Mouse (Mus musculus) MEL (cell line): Measurements from ENCODE around the gene Ubr7. TPM values are rescaled to one million over a fixed set of nuclear protein-coding genes. Genes with fewer than 3 reads are reported as not detected.

Experiments
- DNase-seq: peaks from one replicate; pipeline ENCODE4 v3.0.0; 2011; ENCODE audit warnings: low read depth, low spot score
- H3K27ac ChIP-seq: 2 replicates; pipeline ENCODE4 v1.5.1; 2012; ENCODE audit warnings: low read depth, mild to moderate bottlenecking, control low read depth, low read length, moderate library complexity; ENCODE audit not compliant: control insufficient read depth
- H3K27me3 ChIP-seq, 2 experiments: fragments of 150-350 bp in 1 of 2; sonication (generic) in 1 of 2; 2 replicates each; pipeline ENCODE4 v1.6.1; 2012; ENCODE audit warnings: low read length in 2 of 2, mild to moderate bottlenecking in 2 of 2, improper control_type of control experiment in 1 of 2, moderate library complexity in 1 of 2; ENCODE audit not compliant: insufficient read depth in 2 of 2, control insufficient read depth in 1 of 2
- H3K36me3 ChIP-seq, 2 experiments: 2 replicates each; pipeline ENCODE4 v1.6.1; 2012 to 2014; ENCODE audit warnings: low read length in 2 of 2, improper control_type of control experiment in 1 of 2, inconsistent platforms in 1 of 2, mild to moderate bottlenecking in 1 of 2; ENCODE audit not compliant: insufficient read depth in 2 of 2, control insufficient read depth in 1 of 2
- H3K4me1 ChIP-seq, 2 experiments: fragments of 150-350 bp in 1 of 2; sonication (generic) in 1 of 2; 2 replicates each; pipeline ENCODE4 v1.6.1; 2012; ENCODE audit warnings: low read length in 2 of 2, improper control_type of control experiment in 1 of 2, mild to moderate bottlenecking in 1 of 2; ENCODE audit not compliant: insufficient read depth in 2 of 2, control insufficient read depth in 1 of 2
- H3K4me3 ChIP-seq, 2 experiments: fragments of 150-350 bp in 1 of 2; sonication (generic) in 1 of 2; 2 replicates each; pipeline ENCODE4 v1.5.1; 2012; ENCODE audit warnings: low read depth in 2 of 2, low read length in 2 of 2, mild to moderate bottlenecking in 2 of 2, moderate library complexity in 2 of 2, control low read depth in 1 of 2, improper control_type of control experiment in 1 of 2; ENCODE audit not compliant: control insufficient read depth in 1 of 2, insufficient read depth in 1 of 2
- H3K79me2 ChIP-seq: 2 replicates; pipeline ENCODE4 v1.6.1; 2012; ENCODE audit warnings: mild to moderate bottlenecking, low read length, moderate library complexity; ENCODE audit not compliant: control insufficient read depth, poor library complexity, insufficient read depth
- H3K9ac ChIP-seq: 2 replicates; pipeline ENCODE4 v1.6.1; 2012; ENCODE audit warnings: low read depth, mild to moderate bottlenecking, control low read depth, low read length, moderate library complexity; ENCODE audit not compliant: control insufficient read depth, poor library complexity, severe bottlenecking
- H3K9me3 ChIP-seq: fragments of 150-350 bp; sonication (generic); replicated peaks from 2 replicates; pipeline ENCODE4 v1.6.1; 2012; ENCODE audit warnings: mild to moderate bottlenecking, low read length, improper control_type of control experiment, moderate library complexity; ENCODE audit not compliant: insufficient read depth
- CTCF ChIP-seq, 3 experiments: IDR thresholded peaks in 2 of 3; conservative IDR thresholded peaks in 1 of 3; 2 replicates each; pipeline ENCODE4 v1.5.1; 2011 to 2012; ENCODE audit warnings: low read length in 3 of 3, low read depth in 2 of 3, mild to moderate bottlenecking in 2 of 3, improper control_type of control experiment in 1 of 3, inconsistent platforms in 1 of 3, mixed read lengths in 1 of 3, moderate library complexity in 1 of 3; ENCODE audit not compliant: control insufficient read depth in 1 of 3, insufficient read depth in 1 of 3, poor library complexity in 1 of 3, severe bottlenecking in 1 of 3
- EP300 ChIP-seq, 2 experiments: IDR thresholded peaks; 2 replicates each; pipeline ENCODE4 v1.6.1; 2011; ENCODE audit warnings: improper control_type of control experiment in 2 of 2, low read length in 2 of 2, low read depth in 1 of 2, mild to moderate bottlenecking in 1 of 2
- ETS1 ChIP-seq: IDR thresholded peaks from 2 replicates; pipeline ENCODE4 v1.6.1; 2012; ENCODE audit warnings: low read depth, mild to moderate bottlenecking, inconsistent platforms, low read length, improper control_type of control experiment, moderate library complexity
- GABPA ChIP-seq: IDR thresholded peaks from 2 replicates; pipeline ENCODE4 v1.6.1; 2012; ENCODE audit warnings: low read depth, mild to moderate bottlenecking, inconsistent platforms, low read length, improper control_type of control experiment, moderate library complexity
- JUND ChIP-seq: IDR thresholded peaks from 2 replicates; pipeline ENCODE4 v1.6.1; 2011; ENCODE audit warnings: low read depth, mild to moderate bottlenecking, improper control_type of control experiment, low read length
- KAT2A ChIP-seq: conservative IDR thresholded peaks from 2 replicates; pipeline ENCODE4 v1.6.1; 2012; ENCODE audit warnings: low read depth, low read length, improper control_type of control experiment, inconsistent platforms
- MAFK ChIP-seq: IDR thresholded peaks from 2 replicates; pipeline ENCODE4 v1.6.1; 2011; ENCODE audit warnings: low read depth, mild to moderate bottlenecking, low read length, improper control_type of control experiment, borderline replicate concordance
- MAZ ChIP-seq: IDR thresholded peaks from 2 replicates; pipeline ENCODE4 v1.6.1; 2012; ENCODE audit warnings: low read depth, mild to moderate bottlenecking, inconsistent platforms, low read length, improper control_type of control experiment
- MXI1 ChIP-seq: IDR thresholded peaks from 2 replicates; pipeline ENCODE4 v1.6.1; 2011; ENCODE audit warnings: mild to moderate bottlenecking, low read depth, low read length, improper control_type of control experiment
- MYC ChIP-seq: IDR thresholded peaks from 2 replicates; pipeline ENCODE4 v1.6.1; 2011; ENCODE audit warnings: low read depth, mild to moderate bottlenecking, low read length, improper control_type of control experiment, moderate library complexity
- NELFE ChIP-seq: IDR thresholded peaks from 2 replicates; pipeline ENCODE4 v1.6.1; 2011; ENCODE audit warnings: low read depth, low read length, improper control_type of control experiment
- POLR2A ChIP-seq, 2 experiments: IDR thresholded peaks; 2 replicates each; pipeline ENCODE4 v1.6.1; 2011 to 2012; ENCODE audit warnings: low read length in 2 of 2, mild to moderate bottlenecking in 2 of 2, control low read depth in 1 of 2, improper control_type of control experiment in 1 of 2, low read depth in 1 of 2, moderate library complexity in 1 of 2; ENCODE audit not compliant: control insufficient read depth in 1 of 2, insufficient read depth in 1 of 2, poor library complexity in 1 of 2
- RAD21 ChIP-seq: IDR thresholded peaks from 2 replicates; pipeline ENCODE4 v1.6.1; 2011; ENCODE audit warnings: mild to moderate bottlenecking, low read depth, low read length, improper control_type of control experiment
- RCOR1 ChIP-seq: IDR thresholded peaks from 2 replicates; pipeline ENCODE4 v1.6.1; 2012; ENCODE audit warnings: low read depth, mild to moderate bottlenecking, inconsistent platforms, low read length, improper control_type of control experiment
- SIN3A ChIP-seq: IDR thresholded peaks from 2 replicates; pipeline ENCODE4 v1.6.1; 2012; ENCODE audit warnings: low read length, improper control_type of control experiment, inconsistent platforms
- SMC3 ChIP-seq: IDR thresholded peaks from 2 replicates; pipeline ENCODE4 v1.6.1; 2011; ENCODE audit warnings: low read depth, low read length, improper control_type of control experiment
- TBP ChIP-seq: IDR thresholded peaks from 2 replicates; pipeline ENCODE4 v1.8.0; 2011; ENCODE audit warnings: low read depth, low read length, improper control_type of control experiment
- USF1 ChIP-seq: IDR thresholded peaks from 2 replicates; pipeline ENCODE4 v1.6.1; 2014; ENCODE audit warnings: low read depth, mild to moderate bottlenecking, inconsistent platforms, low read length, improper control_type of control experiment, moderate library complexity
- ZC3H11A ChIP-seq: IDR thresholded peaks from 2 replicates; pipeline ENCODE4 v1.6.1; 2012; ENCODE audit warnings: low read depth, mild to moderate bottlenecking, inconsistent platforms, low read length, improper control_type of control experiment
- ZKSCAN1 ChIP-seq: IDR thresholded peaks from 2 replicates; pipeline ENCODE4 v1.6.1; 2012; ENCODE audit warnings: low read depth, mild to moderate bottlenecking, inconsistent platforms, low read length, improper control_type of control experiment, moderate library complexity
- ZMIZ1 ChIP-seq: IDR thresholded peaks from 2 replicates; pipeline ENCODE4 v1.6.1; 2012; ENCODE audit warnings: low read depth, mild to moderate bottlenecking, inconsistent platforms, low read length, improper control_type of control experiment, moderate library complexity
- polyA plus RNA-seq, 2 experiments: library from polyadenylated mRNA; stranded (reverse) in 1 of 2; unstranded in 1 of 2; fragments of >175 nt in 1 of 2; fragments of >200 nt in 1 of 2; gene quantifications; 2 replicates each; pipeline versions ENCODE4 v1.2.1 to v1.2.4; 2012; ENCODE audit warnings: low replicate concordance in 2 of 2, low read depth in 1 of 2; ENCODE audit not compliant: insufficient read length in 2 of 2, insufficient read depth in 1 of 2, missing spikeins in 1 of 2
- total RNA-seq: library from RNA; depleted of rRNA; stranded (reverse); fragments of 300-350 nt; gene quantifications from 2 replicates; pipeline ENCODE4 v1.2.3, GENCODE M21; 2012

Ubr7 gene
- total and polyA plus RNA-seq, 3 experiments = 62.3 to 68.1 TPM; not detected in 1

DNA sequence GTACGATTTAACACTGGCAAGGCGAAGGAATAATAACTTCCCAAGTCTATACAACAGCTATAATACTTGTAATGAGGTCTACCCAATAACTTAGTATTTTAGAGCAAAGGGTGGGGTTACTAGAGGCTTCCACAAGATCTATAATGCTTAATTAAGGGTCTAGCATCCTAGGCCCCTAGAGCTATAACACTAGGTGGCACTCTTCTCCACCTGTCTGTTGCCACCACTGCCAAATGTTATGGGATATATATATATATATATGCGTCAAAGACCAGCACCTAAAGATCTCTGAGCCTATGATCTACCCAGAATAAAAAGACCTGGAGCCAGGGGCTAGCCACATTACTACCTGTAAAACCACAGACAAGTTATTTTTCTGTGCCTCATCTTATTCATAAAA is 17.5 kb upstream of the Ubr7 start:
- H3K79me2 ChIP-seq = peaks cover 14% of the 10 kb centered on the region
- no peak overlapping the region for H3K4me3 ChIP-seq
- TF ChIP-seq SIN3A = peak; percentile 35; the same call in 1 of the 2 replicates
- TF ChIP-seq MAFK = no peak
- no peak for TF ChIP-seq RCOR1
- no peak for TF ChIP-seq ZMIZ1
- no peak for TF ChIP-seq POLR2A (IDR thresholded peaks at IDR 0.05; ENCODE audit: control insufficient read depth in 1 of 2, insufficient read depth in 1 of 2, low read depth in 1 of 2, low read length in 2 of 2, poor library complexity in 1 of 2)
- TF ChIP-seq KAT2A = no peak
- TF ChIP-seq SMC3 = peak; percentile 78
- TF ChIP-seq RAD21 = peak; percentile 78
- peak; percentile 79 for TF ChIP-seq ZC3H11A
- TF ChIP-seq CTCF (IDR thresholded peaks at IDR 0.05 in 2 of 3, conservative IDR thresholded peaks at IDR 0.05 in 1 of 3; ENCODE audit: control insufficient read depth in 1 of 3, insufficient read depth in 1 of 3, low read depth in 2 of 3, low read length in 3 of 3, poor library complexity in 1 of 3, severe bottlenecking in 1 of 3) = peak; percentile 49 to 76 (median 55)
- H3K9ac ChIP-seq = no peak overlapping the region
- peaks cover 5 to 13% of the 10 kb centered on the region in 2 experiments for H3K4me1 ChIP-seq
- H3K27ac ChIP-seq = no peak overlapping the region
- H3K27me3 ChIP-seq = no peaks in the 10 kb centered on the region
- H3K36me3 ChIP-seq = peaks cover 0 to 16% of the 10 kb centered on the region in 2 experiments; a peak in 2 of 4 replicates
- no peaks in the 10 kb centered on the region for H3K9me3 ChIP-seq
- DNase-seq = peak; percentile 60

DNA sequence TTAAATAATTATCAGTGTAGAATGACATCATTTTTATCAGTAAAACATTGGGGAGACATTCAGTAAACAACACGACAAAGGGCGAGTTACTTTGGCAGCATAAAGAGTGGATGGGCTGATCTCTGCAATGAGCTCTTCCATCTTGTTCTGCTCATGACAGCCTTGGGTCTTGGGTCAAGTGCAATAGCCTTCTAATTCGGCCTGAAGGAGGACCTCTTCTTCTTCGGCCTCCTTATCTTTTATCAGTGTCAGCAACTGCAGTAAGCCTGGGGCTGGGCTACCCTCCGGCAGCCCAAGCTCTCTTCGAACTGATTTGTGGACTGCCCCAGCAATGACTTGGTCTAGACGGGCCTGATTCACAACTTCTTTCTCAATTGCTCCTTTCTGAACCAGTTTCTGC is 15.7 kb upstream of the Ubr7 start:
- H3K4me1 ChIP-seq = peaks cover 8 to 16% of the 10 kb centered on the region in 2 experiments; a peak in 3 of 4 replicates
- no peaks in the 10 kb centered on the region for H3K27me3 ChIP-seq
- no peak overlapping the region for H3K27ac ChIP-seq
- H3K36me3 ChIP-seq = peaks cover 0 to 33% of the 10 kb centered on the region in 2 experiments; a peak in 2 of 4 replicates
- DNase-seq = no peak
- no peak overlapping the region for H3K9ac ChIP-seq
- no peak overlapping the region for H3K4me3 ChIP-seq
- no peaks in the 10 kb centered on the region for H3K9me3 ChIP-seq
- peaks cover 26% of the 10 kb centered on the region for H3K79me2 ChIP-seq
- TF ChIP-seq NELFE (no peak), ZKSCAN1 (no peak), RAD21 (no peak), MXI1 (no peak), MAZ (no peak), TBP (no peak), JUND (no peak)

DNA sequence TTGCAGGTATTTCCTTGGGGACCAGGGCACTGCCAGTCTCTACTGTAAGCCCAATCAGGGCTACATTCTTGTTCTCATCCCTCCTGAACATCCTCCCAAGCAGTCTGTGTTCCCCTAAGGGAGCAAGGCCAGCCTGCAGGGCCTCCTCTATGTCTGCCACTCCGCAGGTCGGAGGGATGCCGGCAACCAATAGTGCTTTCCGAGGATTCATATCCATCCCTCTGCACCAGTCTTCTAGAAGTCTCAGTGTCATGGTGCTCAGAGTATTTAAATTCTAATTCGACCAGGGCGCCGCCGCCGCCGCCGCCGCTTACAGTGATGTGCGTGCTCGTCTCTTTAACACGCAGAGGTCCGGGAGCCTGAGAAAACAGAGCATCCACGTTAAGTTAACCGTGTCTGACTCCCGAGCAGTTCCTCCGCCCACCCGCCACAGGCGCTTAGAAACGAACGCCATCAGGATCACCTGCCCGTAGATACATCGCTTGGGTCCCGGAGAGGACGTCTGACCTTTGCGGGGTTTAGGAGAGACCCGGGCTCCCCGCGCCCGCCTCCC is 14.7 kb upstream of the Ubr7 start:
- peaks cover 8 to 23% of the 10 kb centered on the region in 2 experiments; a peak in 3 of 4 replicates for H3K4me1 ChIP-seq
- H3K27ac ChIP-seq = peak overlapping the region; percentile 39
- H3K9me3 ChIP-seq = no peaks in the 10 kb centered on the region
- TF ChIP-seq ETS1 (no peak), MYC (0 out of 2 replicates have a peak, but pooled peaks have one; percentile 8), RCOR1 (no peak), EP300 (IDR thresholded peaks at IDR 0.05; ENCODE audit: low read depth in 1 of 2, low read length in 2 of 2) (no peak), USF1 (no peak), GABPA (no peak), ZC3H11A (no peak)
- TF ChIP-seq, all 39 proteins: peak for 1
- H3K27me3 ChIP-seq = no peaks in the 10 kb centered on the region
- no peak for DNase-seq
- H3K36me3 ChIP-seq = peaks cover 0 to 43% of the 10 kb centered on the region in 2 experiments; a peak in 2 of 4 replicates
- peaks cover 26% of the 10 kb centered on the region for H3K79me2 ChIP-seq
- H3K4me3 ChIP-seq = peak overlapping the region; percentile 76 to 87
- H3K9ac ChIP-seq = peak overlapping the region; percentile 82
